Mouse (Mus musculus) ES-Bruce4 (cell line): ENCODE results near the gene Pax9.

Experiments used
- CTCF ChIP-seq: IDR thresholded peaks from one replicate; pipeline ENCODE4 v1.8.1; 2011; ENCODE audit warnings: low read depth, low read length
- EP300 ChIP-seq: IDR thresholded peaks from 2 replicates; pipeline ENCODE4 v1.6.1; 2011; ENCODE audit warnings: low read depth, low read length; ENCODE audit not compliant: insufficient read depth
- POLR2A ChIP-seq: IDR thresholded peaks from one replicate; pipeline ENCODE4 v1.8.1; 2011; ENCODE audit warnings: low read length; ENCODE audit not compliant: insufficient read depth

GRCm38 (mm10) chr12:56694361-56694760 is 2.8 kb downstream of the Pax9 start:
- TF ChIP-seq CTCF, result no peak
- TF ChIP-seq POLR2A, result no peak
- TF ChIP-seq EP300, result no peak
